Mouse (Mus musculus) midbrain, embryonic 15.5 days (tissue): ENCODE measurements at regions not wholly inside any gene's neighbourhood (a gene's known extent, or its start where the extent isn't known, plus 50 kb on each side); places are given as distances from the start of the nearest gene placed in this dataset.

ENCODE experiments used
- ATAC-seq: fragments of 200-750 bp; cut with Nextera tagmentation; replicated peaks from 2 replicates; pipeline ENCODE4 v1.8.0; 2017; ENCODE audit warnings: moderate TSS enrichment
- H3K27ac ChIP-seq: fragments of 300-500 bp; sonication (generic); 2 replicates; pipeline ENCODE4 v1.5.1; 2015; ENCODE audit warnings: mild to moderate bottlenecking, inconsistent platforms
- H3K27me3 ChIP-seq: fragments of 300-500 bp; sonication (generic); replicated peaks from 2 replicates; pipeline ENCODE4 v1.6.1; 2015; ENCODE audit warnings: inconsistent platforms
- H3K36me3 ChIP-seq: fragments of 300-500 bp; sonication (generic); replicated peaks from 2 replicates; pipeline ENCODE4 v1.6.1; 2015; ENCODE audit warnings: inconsistent platforms
- H3K4me1 ChIP-seq: fragments of 300-500 bp; sonication (generic); 2 replicates; pipeline ENCODE4 v1.6.1; 2015; ENCODE audit warnings: inconsistent platforms
- H3K4me2 ChIP-seq: fragments of 300-500 bp; sonication (generic); 2 replicates; pipeline ENCODE4 v1.6.1; 2015; ENCODE audit warnings: inconsistent platforms, mild to moderate bottlenecking, moderate library complexity
- H3K4me3 ChIP-seq: fragments of 300-500 bp; sonication (generic); 2 replicates; pipeline ENCODE4 v1.5.1; 2015; ENCODE audit warnings: mild to moderate bottlenecking, inconsistent platforms
- H3K9ac ChIP-seq: fragments of 300-500 bp; sonication (generic); 2 replicates; pipeline ENCODE4 v1.6.1; 2015; ENCODE audit warnings: mild to moderate bottlenecking, inconsistent platforms
- H3K9me3 ChIP-seq: fragments of 300-500 bp; sonication (generic); 2 replicates; pipeline ENCODE4 v1.6.1; 2016; ENCODE audit warnings: inconsistent platforms
- WGBS: fragments of 180-500 bp; shearing (Covaris S2); methylation state at CpG from one replicate; pipeline ENCODE4 v1.1.7; 2015; ENCODE audit warnings: mixed read lengths; 5-methylcytosine and 5-hydroxymethylcytosine counted together

DNA sequence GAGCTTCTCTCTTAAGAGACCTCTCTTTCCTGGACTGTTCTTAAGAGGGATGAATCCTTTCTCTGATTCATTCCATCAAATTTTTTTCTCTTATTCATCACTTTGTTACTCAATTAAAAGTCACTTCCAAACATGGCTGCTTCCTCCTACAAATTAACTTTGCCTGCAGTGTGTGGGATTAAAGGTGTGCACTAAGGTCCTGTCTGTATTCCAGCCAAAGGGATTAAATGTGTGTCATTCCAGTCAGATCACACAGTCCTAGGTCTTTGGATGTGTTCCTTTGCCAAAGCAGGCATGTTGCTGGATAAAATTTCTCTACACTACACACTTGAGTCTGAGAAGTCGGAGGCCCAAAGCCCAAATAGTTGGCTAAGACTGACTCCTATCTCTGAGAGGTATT, 204.0 kb downstream of the Nfkbiz start:
- WGBS = 87% methylated on average over 1 of the region's 1 CpGs
- H3K9ac ChIP-seq = no peak overlapping the region
- H3K9me3 ChIP-seq = no peaks in the 10 kb centered on the region
- no peak overlapping the region for H3K27ac ChIP-seq
- H3K4me3 ChIP-seq = no peak overlapping the region
- no peak for ATAC-seq
- no peaks in the 10 kb centered on the region for H3K36me3 ChIP-seq
- H3K27me3 ChIP-seq = no peaks in the 10 kb centered on the region
- H3K4me2 ChIP-seq = no peak overlapping the region
- no peaks in the 10 kb centered on the region for H3K4me1 ChIP-seq

DNA sequence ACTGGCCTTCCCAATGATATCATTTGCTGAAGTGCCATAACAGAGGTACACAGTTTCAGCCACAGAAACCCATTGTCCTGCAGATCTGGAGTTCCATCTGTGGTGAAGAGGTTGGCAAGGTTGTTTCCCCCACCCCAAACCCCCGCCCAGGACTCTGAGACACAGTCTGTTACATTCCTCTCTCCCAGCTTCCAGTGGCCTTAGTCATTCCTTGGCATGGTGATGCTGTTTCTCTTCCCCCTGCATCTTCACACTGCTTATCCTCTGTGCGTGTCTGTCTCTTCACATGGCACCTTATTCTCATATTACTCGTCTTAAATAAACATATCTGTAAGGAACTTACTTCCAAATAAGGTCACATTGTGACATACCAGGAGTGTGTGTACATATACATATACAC, 206.5 kb downstream of the Nfkbiz start:
- Histone ChIP-seq H3K4me3 (no peak overlapping the region), H3K4me2 (no peak overlapping the region), H3K9ac (no peak overlapping the region), H3K4me1 (no peaks in the 10 kb centered on the region), H3K27ac (no peak overlapping the region), H3K9me3 (no peaks in the 10 kb centered on the region), H3K36me3 (no peaks in the 10 kb centered on the region), H3K27me3 (no peaks in the 10 kb centered on the region)
- no peak for ATAC-seq
- 80% methylated on average over 3 of the region's 3 CpGs for WGBS

- Histone ChIP-seq H3K4me1 (no peaks in the 10 kb centered on the region), H3K27me3 (no peaks in the 10 kb centered on the region), H3K27ac (no peak overlapping the region), H3K4me3 (no peak overlapping the region), H3K9me3 (no peaks in the 10 kb centered on the region), H3K36me3 (no peaks in the 10 kb centered on the region), H3K4me2 (no peak overlapping the region), H3K9ac (no peak overlapping the region)
- no peak for ATAC-seq
- 77% methylated on average over 2 of the region's 2 CpGs for WGBS
Observed at GRCm38 (mm10) chr16:55631637-55632036, 207.1 kb downstream of the Nfkbiz start.

DNA sequence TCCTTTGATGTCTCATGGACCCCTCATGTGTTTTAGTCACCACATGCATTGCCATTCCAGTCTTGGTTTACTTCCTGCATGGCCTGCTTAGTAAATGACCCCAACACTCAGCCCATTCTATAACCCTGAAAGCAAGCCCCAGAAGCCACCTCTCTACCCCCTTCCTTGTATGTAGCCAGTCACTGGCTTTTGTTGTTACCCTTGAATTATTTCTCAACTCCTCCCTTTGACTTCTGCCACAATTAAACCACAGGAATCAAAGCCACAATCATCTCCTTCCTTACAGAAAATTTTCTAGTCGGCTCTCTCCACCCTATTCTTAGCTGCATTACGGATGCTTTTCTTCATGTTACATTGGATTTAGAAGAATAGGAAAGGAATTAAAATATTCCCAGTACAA, 207.7 kb downstream of the Nfkbiz start:
- no peak overlapping the region for H3K4me2 ChIP-seq
- ATAC-seq = no peak
- H3K36me3 ChIP-seq = no peaks in the 10 kb centered on the region
- no peak overlapping the region for H3K27ac ChIP-seq
- 80% methylated on average over 2 of the region's 2 CpGs for WGBS
- no peaks in the 10 kb centered on the region for H3K9me3 ChIP-seq
- H3K27me3 ChIP-seq = no peaks in the 10 kb centered on the region
- no peaks in the 10 kb centered on the region for H3K4me1 ChIP-seq
- no peak overlapping the region for H3K4me3 ChIP-seq
- no peak overlapping the region for H3K9ac ChIP-seq

GRCm38 (mm10) chr16:55627531-55627930, 211.2 kb downstream of the Nfkbiz start:
- no peak for ATAC-seq
- H3K36me3 ChIP-seq = no peaks in the 10 kb centered on the region
- no peaks in the 10 kb centered on the region for H3K9me3 ChIP-seq
- H3K9ac ChIP-seq = no peak overlapping the region
- no peak overlapping the region for H3K4me3 ChIP-seq
- H3K27me3 ChIP-seq = no peaks in the 10 kb centered on the region
- H3K4me1 ChIP-seq = no peaks in the 10 kb centered on the region
- WGBS = 90% methylated on average over 1 of the region's 1 CpGs
- H3K4me2 ChIP-seq = no peak overlapping the region
- no peak overlapping the region for H3K27ac ChIP-seq

DNA sequence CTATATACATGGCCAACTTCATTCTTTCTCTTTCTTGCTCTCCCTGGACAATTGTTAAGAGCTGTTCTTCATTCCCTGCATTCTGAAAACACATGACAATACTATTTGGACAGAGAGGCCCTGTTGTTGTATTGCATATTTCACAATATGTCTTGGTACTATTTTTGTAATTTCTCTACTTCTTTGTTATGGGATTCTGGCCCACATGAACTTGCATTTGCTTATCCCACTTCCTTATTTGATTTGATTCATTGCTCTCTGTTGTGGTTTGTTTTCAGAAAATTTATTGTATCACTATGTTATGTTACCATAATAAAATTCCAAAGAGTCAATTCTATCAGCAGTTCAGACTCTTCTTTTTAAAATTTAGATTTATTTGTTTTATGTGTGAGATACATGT, 215.3 kb downstream of the Nfkbiz start:
- no peak overlapping the region for H3K4me2 ChIP-seq
- H3K4me1 ChIP-seq = no peaks in the 10 kb centered on the region
- ATAC-seq = no peak
- H3K27me3 ChIP-seq = no peaks in the 10 kb centered on the region
- H3K9me3 ChIP-seq = no peaks in the 10 kb centered on the region
- H3K4me3 ChIP-seq = no peak overlapping the region
- no peak overlapping the region for H3K9ac ChIP-seq
- no peak overlapping the region for H3K27ac ChIP-seq
- H3K36me3 ChIP-seq = no peaks in the 10 kb centered on the region

- H3K27me3 ChIP-seq = no peaks in the 10 kb centered on the region
- no peak overlapping the region for H3K4me2 ChIP-seq
- no peak overlapping the region for H3K27ac ChIP-seq
- no peaks in the 10 kb centered on the region for H3K4me1 ChIP-seq
- H3K9me3 ChIP-seq = no peaks in the 10 kb centered on the region
- ATAC-seq = no peak
- no peak overlapping the region for H3K9ac ChIP-seq
- no peaks in the 10 kb centered on the region for H3K36me3 ChIP-seq
- H3K4me3 ChIP-seq = no peak overlapping the region
- WGBS = 87% methylated on average over 3 of the region's 3 CpGs
Observed at GRCm38 (mm10) chr16:55619731-55620130, 219.0 kb downstream of the Nfkbiz start.

GRCm38 (mm10) chr16:55617958-55618357, 220.7 kb downstream of the Nfkbiz start:
- Histone ChIP-seq H3K9me3 (no peaks in the 10 kb centered on the region), H3K36me3 (no peaks in the 10 kb centered on the region), H3K9ac (no peak overlapping the region), H3K27ac (no peak overlapping the region), H3K4me3 (no peak overlapping the region), H3K27me3 (no peaks in the 10 kb centered on the region), H3K4me2 (no peak overlapping the region), H3K4me1 (no peaks in the 10 kb centered on the region)
- no peak for ATAC-seq
- 90% methylated on average over 3 of the region's 3 CpGs for WGBS

GRCm38 (mm10) chr16:55617506-55617905, 221.2 kb downstream of the Nfkbiz start:
- Histone ChIP-seq H3K36me3 (no peaks in the 10 kb centered on the region), H3K27ac (no peak overlapping the region), H3K4me1 (no peaks in the 10 kb centered on the region), H3K27me3 (no peaks in the 10 kb centered on the region), H3K9ac (no peak overlapping the region), H3K9me3 (no peaks in the 10 kb centered on the region), H3K4me3 (no peak overlapping the region), H3K4me2 (no peak overlapping the region)
- ATAC-seq = no peak
- WGBS = 72% methylated on average over 4 of the region's 4 CpGs

GRCm38 (mm10) chr16:55616408-55617120, 222.1 kb downstream of the Nfkbiz start:
- Histone ChIP-seq H3K4me3 (no peak overlapping the region), H3K27ac (no peak overlapping the region), H3K9ac (no peak overlapping the region), H3K36me3 (no peaks in the 10 kb centered on the region), H3K9me3 (no peaks in the 10 kb centered on the region), H3K27me3 (no peaks in the 10 kb centered on the region), H3K4me1 (no peaks in the 10 kb centered on the region), H3K4me2 (no peak overlapping the region)
- no peak for ATAC-seq
- 82% methylated on average over 1 of the region's 1 CpGs for WGBS

DNA sequence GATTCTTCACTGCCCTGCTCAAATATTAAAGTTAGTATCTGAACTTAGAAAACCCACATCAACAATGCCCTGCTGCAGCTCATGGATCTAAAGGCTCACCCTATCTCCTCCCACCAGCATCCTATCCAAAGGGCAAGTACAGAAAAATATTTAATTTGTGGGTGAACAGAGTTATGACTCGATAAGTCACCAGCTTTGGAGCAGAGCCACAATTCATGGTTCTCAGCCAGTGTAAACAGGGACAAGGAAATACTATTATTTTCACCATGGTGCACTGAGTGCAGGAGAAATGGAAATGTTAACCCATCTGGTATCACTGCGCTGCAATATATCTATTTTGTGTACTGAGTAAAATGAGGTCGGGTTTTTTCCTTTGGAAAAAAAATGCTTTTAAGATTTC, 225.8 kb downstream of the Nfkbiz start:
- 86% methylated on average over 3 of the region's 3 CpGs for WGBS

DNA sequence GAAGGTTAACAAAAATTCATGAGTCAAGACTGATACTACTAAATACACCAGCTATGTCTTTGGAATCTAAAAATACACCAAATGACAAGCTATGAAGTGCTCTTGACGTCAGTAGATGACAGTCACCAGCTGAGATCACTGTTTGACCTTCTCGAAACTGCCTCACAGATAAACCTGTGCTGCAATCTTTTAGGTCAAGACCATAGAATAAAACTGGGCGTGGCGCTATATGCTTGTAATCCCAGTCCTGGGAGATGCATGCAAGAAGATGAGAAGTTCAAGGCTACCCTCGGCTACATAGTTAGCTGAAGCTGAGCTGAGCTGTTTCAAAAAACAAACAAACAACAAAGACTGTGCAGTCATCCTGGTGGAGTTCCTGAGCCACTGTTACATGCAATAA, 226.7 kb downstream of the Nfkbiz start:
- whole genome bisulfite sequencing = 89% methylated on average over 5 of the region's 5 CpGs
- H3K27me3 ChIP-seq = no peaks in the 10 kb centered on the region

More for the DNA sequence above, 225.8 kb downstream of the Nfkbiz start:
- no peak overlapping the region for H3K27ac ChIP-seq
- H3K4me2 ChIP-seq = no peak overlapping the region
- H3K4me3 ChIP-seq = no peak overlapping the region
- H3K4me1 ChIP-seq = no peaks in the 10 kb centered on the region
- no peak for ATAC-seq
- no peaks in the 10 kb centered on the region for H3K36me3 ChIP-seq
- no peak overlapping the region for H3K9ac ChIP-seq
- H3K9me3 ChIP-seq = no peaks in the 10 kb centered on the region
- H3K27me3 ChIP-seq = no peaks in the 10 kb centered on the region

GRCm38 (mm10) chr16:55611172-55611571, 227.5 kb downstream of the Nfkbiz start:
- WGBS = 90% methylated on average over 3 of the region's 3 CpGs
- Histone ChIP-seq H3K4me3 (no peak overlapping the region), H3K9ac (no peak overlapping the region), H3K4me1 (no peaks in the 10 kb centered on the region), H3K4me2 (no peak overlapping the region), H3K27ac (no peak overlapping the region), H3K27me3 (no peaks in the 10 kb centered on the region), H3K9me3 (no peaks in the 10 kb centered on the region), H3K36me3 (no peaks in the 10 kb centered on the region)
- no peak for ATAC-seq

More for the DNA sequence above, 226.7 kb downstream of the Nfkbiz start:
- H3K9me3 ChIP-seq = no peaks in the 10 kb centered on the region
- no peak overlapping the region for H3K4me2 ChIP-seq
- no peak overlapping the region for H3K27ac ChIP-seq
- H3K9ac ChIP-seq = no peak overlapping the region
- H3K4me1 ChIP-seq = no peaks in the 10 kb centered on the region
- no peak for ATAC-seq
- no peak overlapping the region for H3K4me3 ChIP-seq
- H3K36me3 ChIP-seq = no peaks in the 10 kb centered on the region
